Mouse (Mus musculus) adrenal gland, postnatal 4 days (tissue): ENCODE results near the gene Spred1. TPM values are rescaled to one million over a fixed set of nuclear protein-coding genes. Genes with fewer than 3 reads are reported as not detected.

ENCODE experiments used
- DNase-seq, 2 experiments: peaks; one replicate each; pipeline ENCODE4 v3.0.0; 2021 to 2022; ENCODE audit warnings: low spot score in 2 of 2, mixed read lengths in 2 of 2
- total RNA-seq, 2 experiments: library from RNA; stranded (reverse); gene quantifications; 2 replicates each; pipeline ENCODE4 v1.2.3; 2021

The Spred1 gene
- total RNA-seq, 2 experiments from 2014 or later = 92.8 to 98.8 TPM

- DNase-seq = no peak
Measured at GRCm38 (mm10) chr2:117176937-117177336, 55.8 kb downstream of the Spred1 start.

- peak; percentile 44 to 57 for DNase-seq
Measured at GRCm38 (mm10) chr2:117180250-117180885, 59.2 kb downstream of the Spred1 start.

GRCm38 (mm10) chr2:117185587-117185986 is 64.4 kb downstream of the Spred1 start:
- DNase-seq = no peak

GRCm38 (mm10) chr2:117190915-117191314 is 69.7 kb downstream of the Spred1 start:
- DNase-seq = no peak

GRCm38 (mm10) chr2:117194309-117194708 is 73.1 kb downstream of the Spred1 start:
- DNase-seq = no peak

- DNase-seq = no peak
Measured at GRCm38 (mm10) chr2:117195151-117195550, 74.0 kb downstream of the Spred1 start.

GRCm38 (mm10) chr2:117195578-117195977 is 74.4 kb downstream of the Spred1 start:
- DNase-seq = no peak

- DNase-seq = no peak
Measured at GRCm38 (mm10) chr2:117200869-117201338, 79.7 kb downstream of the Spred1 start.

GRCm38 (mm10) chr2:117203350-117203749 is 82.2 kb downstream of the Spred1 start:
- DNase-seq = no peak

- DNase-seq = peak in 1 of 2 experiments; percentile 20
Measured at GRCm38 (mm10) chr2:117204534-117204933, 83.4 kb downstream of the Spred1 start.

- no peak for DNase-seq
Measured at GRCm38 (mm10) chr2:117205066-117205465, 83.9 kb downstream of the Spred1 start.

- DNase-seq = no peak
Measured at GRCm38 (mm10) chr2:117210416-117211085, 89.4 kb downstream of the Spred1 start.

- no peak for DNase-seq
Measured at GRCm38 (mm10) chr2:117216152-117216551, 95.0 kb downstream of the Spred1 start.

- DNase-seq = no peak
Measured at GRCm38 (mm10) chr2:117217695-117218216, 96.6 kb downstream of the Spred1 start.

- DNase-seq = no peak
Measured at GRCm38 (mm10) chr2:117219536-117219935, 98.4 kb downstream of the Spred1 start.

GRCm38 (mm10) chr2:117222651-117223050 is 101.5 kb downstream of the Spred1 start:
- DNase-seq = no peak

GRCm38 (mm10) chr2:117228601-117229125 is 107.5 kb downstream of the Spred1 start:
- no peak for DNase-seq

- no peak for DNase-seq
Measured at GRCm38 (mm10) chr2:117230261-117230660, 109.1 kb downstream of the Spred1 start.

- DNase-seq = peak; percentile 55 to 74
Measured at GRCm38 (mm10) chr2:117231257-117231656, 110.1 kb downstream of the Spred1 start.
